In genomic region chr10:111672454-111673316, GRCm38 (mm10) we compare ENCODE assay signal across 8 mouse cellular contexts.
DNase-seq lines count a peak whose midpoint lies in the region.

No protein-coding gene starts in this region.

- no peaks in the 10 kb centered on the region for H3K36me3 ChIP-seq in heart, embryonic 10.5 days

- peak overlapping the region; percentile 77 for H3K27ac ChIP-seq in heart, embryonic 10.5 days

- 25% methylated on average over 12 of the region's 12 CpGs for WGBS in heart, embryonic 10.5 days

- peaks cover 50% of the 10 kb centered on the region for H3K4me1 ChIP-seq in heart, embryonic 10.5 days

- H3K27me3 ChIP-seq in heart, embryonic 10.5 days (ENCODE audit: insufficient read depth, poor library complexity, severe bottlenecking), result no peaks in the 10 kb centered on the region

- peak overlapping the region; percentile 12; the same call in 1 of the 2 replicates for H3K4me3 ChIP-seq in heart, embryonic 10.5 days

- no peak for DNase-seq in heart, embryonic 10.5 days (ENCODE audit: low spot score)
- DNase-seq in heart, adult 9 months (ENCODE audit: low spot score in 2 of 2), result no peak
- peak; percentile 77 for DNase-seq in embryo, embryonic 11 days
- DNase-seq in kidney, postnatal 4 days, result peak; percentile 51 to 65
- peak; percentile 60 for DNase-seq in mesoderm, embryonic 11.5 days (ENCODE audit: low read depth, low spot score)
- DNase-seq in spleen, adult 18-20 months, result no peak
- no peak for DNase-seq in left cerebral cortex, adult 8-10 months (ENCODE audit: low spot score in 2 of 2)
- DNase-seq in gastrocnemius, adult 8-10 months (ENCODE audit: low spot score in 2 of 2), result no peak

- H3K9me3 ChIP-seq in heart, embryonic 10.5 days, result no peaks in the 10 kb centered on the region

Comparison
In these comparisons a context has a peak if more than half of its experiments do, and no peak if none do; other contexts are left out.
1. DNase-seq: peak in embryo, embryonic 11 days (single experiment), kidney, postnatal 4 days (2 of 2) and mesoderm, embryonic 11.5 days (single experiment); none in heart, embryonic 10.5 days (single experiment), heart, adult 9 months (0 of 2), spleen, adult 18-20 months (0 of 2), left cerebral cortex, adult 8-10 months (0 of 2) and gastrocnemius, adult 8-10 months (0 of 2).